Mouse (Mus musculus): ENCODE measurements around the gene Arl3.

Arl3 gene

DNA sequence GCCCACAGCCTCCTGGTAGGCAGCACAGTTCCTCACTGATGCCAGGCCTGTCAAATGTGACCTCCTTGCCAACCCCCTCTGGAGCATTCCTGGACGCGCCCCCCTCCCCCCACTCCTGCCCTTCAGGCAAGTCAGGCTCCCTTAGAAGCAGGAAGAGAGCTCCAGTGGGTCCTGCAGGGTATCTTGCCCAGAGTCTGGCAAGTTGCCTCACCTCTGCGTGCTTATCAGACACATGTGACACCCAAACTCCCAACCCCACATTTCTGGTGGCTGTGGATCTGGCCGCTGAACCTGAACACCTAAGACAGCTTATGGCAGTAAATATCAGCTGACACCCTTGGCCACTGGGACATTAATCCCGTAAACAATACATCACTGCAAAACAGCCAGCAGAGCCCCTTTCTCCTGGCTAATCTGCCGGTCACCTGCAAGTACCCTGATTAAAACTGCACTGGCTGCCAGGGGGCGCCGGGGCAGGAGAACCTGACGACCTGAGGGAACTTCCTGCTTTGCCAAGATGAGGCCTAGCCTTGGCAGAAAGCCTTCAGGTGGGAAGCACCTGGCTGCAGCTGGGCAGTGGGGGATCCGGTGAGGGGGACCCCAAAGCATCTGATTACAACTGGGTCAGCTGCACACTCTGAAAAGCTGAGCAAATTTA, 40.8 kb downstream of the Arl3 start:
- DNase-seq: peak; percentile 65 to 79

DNA sequence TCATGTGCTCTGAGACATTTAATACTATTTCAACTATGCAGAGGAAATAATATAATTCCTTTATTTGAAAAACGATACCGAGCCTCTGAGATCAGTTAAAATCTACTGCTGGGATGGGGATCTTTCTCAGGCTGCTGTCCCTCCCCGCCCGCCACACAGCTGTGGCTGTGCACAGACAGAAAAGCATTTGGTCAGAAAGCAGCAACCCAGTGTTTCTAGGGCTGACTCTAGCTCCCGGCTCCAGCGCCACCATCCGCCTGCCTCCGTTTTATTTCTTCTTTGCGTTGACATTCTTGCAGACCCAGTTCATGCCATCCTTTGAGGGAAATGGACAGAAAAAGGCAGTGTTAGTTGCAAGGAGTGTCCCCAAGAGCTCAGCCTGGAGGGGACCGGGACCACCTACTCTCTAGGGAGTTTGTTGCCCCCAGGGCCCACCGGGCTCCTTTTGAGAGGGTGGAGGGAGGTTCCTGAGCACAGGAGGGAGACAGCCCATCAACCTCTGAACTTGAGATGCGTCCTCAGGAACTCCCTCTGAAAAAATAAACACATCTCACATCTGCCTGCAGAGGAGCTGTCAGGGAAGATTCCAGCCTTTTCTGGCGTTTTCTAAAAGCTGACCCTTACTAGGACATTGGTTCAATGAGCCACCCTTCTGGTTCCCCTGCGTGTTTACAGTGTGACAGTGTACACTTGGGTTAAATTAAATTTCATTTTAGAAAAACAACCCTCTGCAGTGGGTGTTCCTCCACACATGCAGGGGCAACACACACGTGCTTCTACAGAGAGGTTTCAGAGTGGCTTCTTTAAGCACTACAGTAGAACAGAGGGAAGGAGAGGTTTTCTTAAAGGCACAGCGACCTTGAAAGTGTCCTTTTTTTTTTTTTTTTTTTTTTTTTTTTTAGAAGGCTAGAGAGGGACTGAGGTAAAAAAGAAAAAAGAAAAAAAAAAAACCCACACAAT, 41.6 kb downstream of the Arl3 start:
- DNase-seq: peak; percentile 45 to 67

DNA sequence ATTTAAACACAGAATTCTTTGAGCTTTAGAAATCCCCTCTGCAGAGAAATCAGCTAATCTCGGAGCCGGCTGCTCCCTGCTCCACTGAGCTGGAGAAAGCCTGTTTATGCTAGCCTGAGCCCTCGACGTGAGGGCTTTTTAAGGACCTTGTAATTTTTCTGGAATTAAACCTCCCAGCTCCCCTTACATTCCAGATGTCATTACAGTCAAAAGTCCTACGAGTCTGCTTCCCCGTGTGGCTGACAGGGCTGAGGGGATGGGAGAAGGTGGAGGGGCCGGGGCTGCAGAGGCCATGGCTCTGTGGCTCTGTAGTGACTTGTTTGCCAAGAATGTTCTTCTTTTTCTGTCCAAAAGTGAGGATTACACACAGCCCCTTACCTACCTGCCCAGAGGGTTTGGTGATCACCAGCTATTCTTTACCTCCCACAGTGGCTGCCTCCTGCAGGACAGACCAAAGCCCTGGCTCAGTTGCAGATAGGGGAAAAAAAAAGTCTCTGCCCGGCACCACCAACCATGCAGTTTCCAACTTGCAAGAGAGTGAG, 42.5 kb downstream of the Arl3 start:
- peak; percentile 46 to 47 for DNase-seq

DNA sequence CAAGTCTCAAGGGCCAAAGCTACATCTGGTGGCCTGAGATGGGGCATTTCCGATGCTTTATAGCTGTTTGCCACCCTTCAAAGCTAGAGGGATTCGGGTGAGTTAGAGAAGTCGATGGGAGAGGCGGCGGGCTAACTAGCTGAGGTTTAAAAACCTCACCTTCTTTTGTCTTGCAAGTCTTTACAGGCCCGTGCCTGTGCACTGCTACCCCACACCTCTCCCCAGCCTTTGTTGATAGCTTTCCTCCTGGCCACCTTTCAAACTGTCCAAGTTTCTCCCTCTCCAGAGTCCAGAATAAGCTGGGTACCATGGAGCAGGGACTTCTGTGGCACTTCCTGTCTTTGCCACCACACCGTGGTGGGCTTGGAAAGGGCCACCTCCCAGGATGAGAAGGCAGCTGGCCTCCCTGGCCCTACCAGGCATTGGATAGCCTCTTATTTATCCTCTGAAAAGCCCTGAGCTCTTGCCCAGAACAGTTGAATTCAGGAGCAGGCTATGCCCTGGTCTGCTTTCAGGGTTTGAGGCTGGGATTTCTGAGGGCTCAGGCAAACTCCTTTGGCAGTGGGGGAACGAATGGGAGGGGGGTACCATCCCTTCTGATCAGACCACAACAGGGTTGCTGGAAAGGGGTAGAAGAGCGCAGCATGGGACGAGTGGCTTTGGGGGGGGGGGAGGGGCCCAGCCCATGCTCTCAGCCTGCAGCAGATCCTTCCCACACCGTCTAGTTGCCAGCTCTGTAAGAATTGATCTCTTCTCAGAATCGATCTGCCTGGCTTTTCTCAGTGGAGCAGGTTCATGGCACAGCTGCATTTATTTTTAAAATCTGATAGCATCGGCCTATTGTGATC, 43.2 kb downstream of the Arl3 start:
- DNase-seq: peak in 1 of 2 experiments; percentile 30

DNA sequence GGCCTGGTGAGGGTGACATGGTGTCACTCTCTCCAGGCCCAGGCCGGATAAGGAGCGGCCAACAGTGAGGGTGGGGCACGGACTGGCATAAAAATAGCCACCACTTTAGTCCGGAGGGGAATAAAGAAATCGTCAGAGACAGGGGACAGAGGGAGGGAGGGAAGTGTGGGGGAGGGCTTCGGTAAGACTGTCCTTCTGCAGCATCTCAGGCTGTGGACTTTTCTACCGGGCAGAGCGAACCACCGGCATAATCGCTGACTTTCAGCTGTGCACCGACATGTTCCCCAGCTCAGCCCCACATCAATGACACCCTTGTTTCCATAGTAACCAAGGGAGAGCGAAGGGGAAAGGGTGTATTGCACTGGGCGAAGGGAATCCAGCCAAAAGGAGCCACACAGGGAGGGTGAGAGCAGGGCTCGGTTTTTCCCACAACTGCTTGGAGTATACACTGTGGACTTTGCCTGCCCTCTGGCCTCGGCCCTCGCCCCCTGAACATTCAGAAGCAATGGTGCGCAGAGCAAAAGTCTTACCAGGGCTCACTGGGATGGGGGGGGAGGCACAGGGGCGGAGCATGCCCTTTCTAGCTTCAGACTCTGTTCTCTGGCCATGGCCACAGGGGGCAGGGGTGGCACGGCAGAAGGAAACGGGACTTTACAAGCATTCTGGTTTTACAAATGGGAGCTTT, 44.3 kb downstream of the Arl3 start:
- DNase-seq: peak; percentile 94 to 95

DNA sequence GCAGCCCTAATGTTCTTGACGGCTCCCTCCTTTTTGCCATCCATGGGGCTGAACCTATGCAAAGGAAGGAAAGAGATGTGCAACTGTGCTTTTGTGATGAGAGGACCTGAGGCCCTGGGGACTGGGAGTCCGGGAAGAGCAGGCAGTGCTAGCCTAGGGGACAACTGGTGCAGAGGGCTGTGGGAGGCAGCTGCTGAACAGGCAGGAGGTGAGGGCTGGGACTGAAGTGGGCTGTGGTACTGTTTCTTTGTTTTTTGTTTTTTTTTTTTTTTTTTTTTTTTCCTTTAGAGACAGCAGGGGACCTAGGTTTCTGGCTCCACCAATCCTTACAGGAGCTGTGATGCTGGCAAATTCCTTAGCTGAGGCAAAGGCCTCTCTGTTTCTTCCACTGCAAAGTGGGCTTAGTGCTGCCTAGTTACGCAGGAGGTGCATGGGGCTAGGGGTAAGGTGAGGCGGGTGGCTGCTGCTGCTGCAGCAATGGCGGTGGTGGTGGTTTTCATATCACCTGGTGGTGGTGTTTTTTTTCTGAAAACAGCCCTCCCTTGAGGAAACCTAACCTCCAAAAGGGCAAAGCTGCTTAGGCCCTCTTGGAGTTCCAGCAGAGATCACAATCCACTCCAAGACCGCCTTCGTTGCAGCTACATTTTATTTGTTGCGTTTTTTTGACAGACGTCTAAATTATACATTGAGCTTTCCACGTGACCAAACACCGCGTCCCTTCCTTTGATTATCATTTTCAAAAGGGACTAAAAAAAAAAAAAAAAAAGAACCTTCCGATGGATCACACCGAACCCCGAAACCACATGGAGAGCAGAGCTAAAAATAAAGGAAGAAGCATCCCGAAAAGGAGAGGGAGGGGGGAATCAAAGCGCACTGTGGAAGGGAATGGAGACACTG, 45.1 kb downstream of the Arl3 start:
- peak in 1 of 2 experiments; percentile 8 for DNase-seq

DNA sequence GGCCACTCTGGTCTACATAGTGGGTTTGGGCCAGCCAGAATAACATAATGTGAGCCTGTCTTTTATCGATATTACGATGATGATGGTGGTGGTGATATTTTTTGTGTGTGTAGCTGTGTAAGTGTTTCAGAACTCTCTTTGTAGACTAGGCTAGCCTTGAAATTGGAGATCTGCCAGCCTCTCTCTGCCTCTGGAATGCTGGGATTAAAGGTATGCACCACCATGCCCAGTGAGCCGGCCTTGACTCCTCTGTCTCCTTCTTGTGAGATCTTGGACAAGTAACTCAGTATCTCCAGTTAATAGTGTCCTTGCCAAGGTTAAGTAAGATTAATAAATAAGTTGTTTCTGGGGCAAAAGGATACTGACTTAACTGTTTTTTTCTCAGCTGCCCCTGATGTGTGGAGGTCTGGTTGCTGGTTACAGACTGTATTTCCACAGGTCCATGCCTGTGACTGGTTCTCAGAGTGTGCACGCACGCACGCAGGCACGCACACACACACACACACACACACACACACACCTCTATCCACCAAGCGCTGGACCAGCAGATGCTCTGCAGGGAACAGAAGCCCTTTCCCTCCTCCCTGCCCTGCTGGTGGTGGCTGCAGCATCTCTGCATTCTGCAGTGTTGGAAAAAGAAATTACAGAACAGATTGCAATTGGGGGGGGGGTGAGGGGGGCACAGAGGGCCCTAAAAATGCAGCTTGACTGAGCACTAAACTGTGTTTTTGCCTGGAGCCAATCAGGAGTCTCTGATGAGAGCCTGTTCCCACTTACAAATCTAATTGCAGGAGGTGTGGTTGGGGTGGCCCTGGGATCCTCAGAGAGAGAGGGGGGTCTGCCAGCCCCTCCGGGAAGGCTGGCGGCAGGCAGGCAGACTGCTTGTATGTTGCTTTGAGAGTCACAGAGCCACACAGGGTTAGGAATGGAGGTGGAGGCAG, 47.0 kb downstream of the Arl3 start:
- peak; percentile 58 to 62 for DNase-seq

DNA sequence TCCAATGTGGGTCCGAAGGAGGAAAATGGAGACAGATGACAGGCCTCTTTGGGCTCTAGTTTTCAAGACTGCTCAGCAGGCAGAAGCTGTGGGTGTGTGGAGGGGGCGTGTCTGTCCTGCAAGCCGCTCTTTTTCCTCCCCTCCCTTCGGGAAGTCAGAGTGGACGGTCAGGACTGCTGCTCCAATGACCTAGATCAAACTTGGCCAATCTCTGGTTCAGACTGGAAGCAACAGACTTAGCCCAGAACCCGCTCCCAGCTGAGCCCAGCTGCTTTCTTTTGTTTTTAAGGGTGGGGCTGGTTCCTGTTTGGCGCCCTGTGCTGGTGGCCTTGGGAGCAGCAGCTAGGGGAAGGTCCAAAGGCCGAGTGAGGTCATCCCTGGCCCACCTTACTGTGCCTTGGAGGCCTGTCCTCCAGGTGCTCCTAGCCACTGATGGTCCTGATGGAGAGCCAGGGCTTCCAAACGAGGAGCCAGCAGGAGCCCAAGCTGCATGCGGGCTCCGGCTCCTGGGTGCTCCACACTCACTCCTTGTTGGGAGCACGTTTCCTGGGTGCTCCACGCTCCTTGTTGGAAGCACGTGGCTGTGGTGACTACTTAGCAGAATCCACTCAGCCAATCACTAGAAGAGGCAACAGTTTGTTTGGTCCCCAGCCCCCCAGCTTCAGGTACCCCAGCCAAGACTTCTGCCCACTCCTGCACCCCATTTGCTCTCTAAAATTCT, 48.2 kb downstream of the Arl3 start:
- peak; percentile 85 to 94 for DNase-seq

DNA sequence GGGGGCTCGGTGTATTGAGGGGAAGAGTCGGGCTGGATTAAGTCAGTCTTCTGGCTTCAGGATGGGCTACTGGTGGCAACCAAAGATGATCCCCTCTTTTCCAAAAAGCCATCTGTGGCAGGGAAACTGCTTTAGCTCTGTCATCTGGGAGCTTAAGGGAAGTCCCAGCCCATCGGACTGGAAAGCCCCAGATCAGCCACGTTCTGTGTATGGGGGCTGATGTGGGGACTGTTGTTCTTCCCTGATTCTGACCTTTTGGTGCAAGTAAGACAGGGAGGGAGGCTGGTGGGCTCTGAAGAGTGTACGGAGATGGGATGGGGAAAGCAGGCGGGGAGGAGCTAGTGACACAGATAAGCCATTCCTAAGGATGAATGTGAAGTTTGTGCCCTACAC, 48.9 kb downstream of the Arl3 start:
- peak in 1 of 2 experiments; percentile 5 for DNase-seq

DNA sequence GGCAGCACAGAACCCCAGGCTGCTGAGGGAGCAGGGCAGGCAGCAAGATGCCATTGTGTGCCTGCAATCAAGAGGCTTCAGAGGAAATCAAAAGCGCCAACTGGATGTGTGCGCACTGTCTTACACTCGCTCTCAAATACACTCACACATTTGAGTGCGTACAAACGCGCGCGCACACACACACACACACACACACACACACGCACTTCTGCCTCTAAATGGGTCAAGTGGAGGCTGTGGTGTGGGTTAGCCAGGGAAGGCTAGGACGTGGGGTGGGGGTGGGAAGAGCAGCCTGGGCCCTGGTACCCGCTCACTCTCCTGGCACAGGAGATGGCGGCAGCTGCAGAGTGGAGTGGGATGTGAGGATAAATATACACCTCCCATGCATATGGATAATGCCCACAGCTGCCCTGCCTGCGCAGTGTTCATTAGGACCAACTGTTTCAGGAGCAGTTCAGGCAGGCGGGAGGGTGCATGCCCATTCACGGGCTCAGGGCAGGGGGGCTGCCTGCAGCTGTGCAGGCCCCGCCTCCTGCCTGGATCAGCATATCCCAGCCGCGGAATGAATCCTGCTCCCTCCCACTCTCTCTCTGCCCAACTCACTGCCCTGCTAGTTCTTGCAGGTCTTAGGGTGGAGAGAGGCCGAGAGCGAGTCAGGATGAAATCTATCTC, 49.4 kb downstream of the Arl3 start:
- peak; percentile 68 to 69 for DNase-seq

DNA sequence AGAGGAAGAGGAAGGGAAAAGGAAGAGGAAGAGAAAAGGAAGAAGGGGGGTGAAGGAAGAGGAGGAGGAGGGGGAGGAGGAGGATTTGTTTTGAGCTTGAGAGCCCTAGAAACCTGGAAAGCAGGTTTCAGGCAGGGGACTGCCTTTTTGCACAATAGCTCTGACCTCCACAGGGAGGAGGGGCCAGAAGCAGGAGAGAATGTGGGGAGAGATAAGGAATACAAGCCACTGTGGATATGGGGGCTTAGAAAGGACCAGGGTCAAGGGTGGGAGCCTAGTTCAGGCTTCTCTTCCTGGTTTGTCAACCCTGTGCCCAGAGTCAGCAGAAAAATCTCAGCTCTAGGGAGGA, 49.9 kb downstream of the Arl3 start:
- no peak for DNase-seq

DNA sequence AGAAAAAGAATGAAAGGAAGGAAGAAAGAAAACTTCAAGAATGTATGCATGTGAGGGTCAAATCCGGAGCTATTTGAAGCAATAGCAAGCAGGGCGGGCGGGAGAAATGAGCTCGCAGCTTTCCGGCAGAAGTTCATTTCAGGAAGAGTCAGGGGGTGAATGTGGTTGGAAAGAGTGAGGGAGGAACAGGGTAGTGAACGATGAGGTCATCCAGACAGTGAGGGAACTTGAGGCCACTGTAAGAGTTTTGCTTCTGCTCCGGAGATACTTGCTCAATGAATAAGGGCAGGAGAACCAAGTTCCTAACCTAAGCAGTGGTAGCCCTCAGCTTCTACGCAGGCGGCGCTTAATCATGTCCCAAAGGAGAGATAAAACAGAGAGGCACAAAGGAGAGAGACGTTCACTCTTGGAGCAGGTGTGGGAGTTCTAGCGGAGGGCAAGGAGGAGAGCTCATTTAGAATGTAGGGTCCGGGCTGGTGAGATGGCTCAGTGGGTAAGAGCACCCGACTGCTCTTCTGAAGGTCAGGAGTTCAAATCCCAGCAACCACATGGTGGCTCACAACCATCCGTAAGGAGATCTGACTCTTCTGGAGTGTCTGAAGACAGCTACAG, 50.5 kb downstream of the Arl3 start:
- peak in 1 of 2 experiments; percentile 16 for DNase-seq

DNA sequence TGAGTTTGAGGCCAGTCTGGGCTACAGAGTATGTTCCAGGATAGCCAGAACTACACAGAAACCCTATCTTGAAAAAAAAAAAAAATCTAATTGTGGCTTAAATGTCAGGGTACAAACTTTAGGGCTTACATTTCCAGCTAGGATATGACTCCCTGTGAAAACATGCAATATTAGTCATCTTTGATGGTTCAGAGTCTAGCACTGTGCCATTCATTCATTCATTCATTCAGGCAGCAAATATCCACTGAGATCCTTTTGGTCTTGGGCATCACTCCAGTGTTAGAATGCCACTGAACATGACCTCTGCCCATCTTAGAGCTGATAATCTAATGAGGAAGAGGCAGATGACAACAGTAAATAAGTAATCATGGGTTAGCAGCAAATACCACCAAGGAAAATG, 51.3 kb downstream of the Arl3 start:
- no peak for DNase-seq

DNA sequence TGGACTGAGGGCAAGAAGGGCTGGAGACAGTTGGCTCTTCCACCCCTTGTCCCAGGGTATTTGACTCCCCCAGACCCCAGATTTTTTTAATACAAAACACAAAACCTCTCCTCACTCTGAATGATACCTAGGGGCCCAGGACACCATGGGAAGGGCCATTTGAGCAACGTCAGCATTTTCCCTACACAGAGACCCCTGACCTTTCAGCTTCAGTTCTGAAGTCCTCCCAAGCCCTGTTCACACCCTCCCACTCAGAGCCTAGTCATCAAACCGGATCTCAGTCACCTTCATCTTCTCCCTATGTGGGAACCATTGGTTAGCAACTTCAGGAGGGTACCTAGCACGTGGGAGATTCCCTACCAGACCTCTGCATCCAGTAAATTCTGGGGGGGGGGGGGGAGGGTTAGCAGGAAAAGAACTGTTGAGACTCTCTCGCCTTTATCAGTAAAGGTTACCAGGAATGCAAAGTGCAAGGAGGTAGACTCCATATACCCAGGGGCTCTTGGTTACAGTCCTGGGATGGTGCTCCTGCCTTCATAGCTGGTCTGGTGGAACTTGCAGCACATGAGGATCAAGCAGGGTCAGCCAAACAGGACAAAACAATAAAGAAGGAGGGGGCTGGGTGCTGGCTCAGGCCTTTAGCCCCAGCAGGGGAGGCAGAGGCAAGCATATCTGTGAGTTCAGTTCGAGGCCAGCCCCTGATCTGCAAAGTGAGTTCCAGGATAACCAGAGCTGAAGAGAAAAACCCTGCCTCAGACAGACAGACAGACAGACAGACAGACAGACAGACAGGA, 54.0 kb downstream of the Arl3 start:
- DNase-seq: peak in 1 of 2 experiments; percentile 13

DNA sequence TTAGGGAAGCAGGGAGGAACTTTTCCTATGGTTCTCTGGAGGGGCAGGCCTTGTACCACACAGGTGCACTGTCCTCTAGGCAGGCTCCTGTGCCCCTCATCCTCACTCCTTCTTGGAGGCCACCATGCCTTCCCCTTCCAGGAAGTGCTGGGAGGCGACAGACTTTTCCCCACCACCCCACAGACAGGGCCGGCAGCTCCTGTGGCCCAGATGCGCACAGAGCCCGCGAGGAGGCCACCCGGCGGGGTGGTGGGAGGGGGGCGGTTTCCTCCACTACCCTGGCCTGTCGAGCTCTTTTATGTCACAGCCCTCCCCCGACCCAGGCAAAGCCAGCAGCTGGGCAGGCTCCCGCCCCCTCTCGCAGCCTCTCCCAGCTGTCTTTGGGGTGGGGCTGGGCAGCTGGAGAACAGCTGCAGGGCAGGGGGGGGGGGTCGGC, 54.6 kb downstream of the Arl3 start:
- peak in 1 of 2 experiments; percentile 48 for DNase-seq

DNA sequence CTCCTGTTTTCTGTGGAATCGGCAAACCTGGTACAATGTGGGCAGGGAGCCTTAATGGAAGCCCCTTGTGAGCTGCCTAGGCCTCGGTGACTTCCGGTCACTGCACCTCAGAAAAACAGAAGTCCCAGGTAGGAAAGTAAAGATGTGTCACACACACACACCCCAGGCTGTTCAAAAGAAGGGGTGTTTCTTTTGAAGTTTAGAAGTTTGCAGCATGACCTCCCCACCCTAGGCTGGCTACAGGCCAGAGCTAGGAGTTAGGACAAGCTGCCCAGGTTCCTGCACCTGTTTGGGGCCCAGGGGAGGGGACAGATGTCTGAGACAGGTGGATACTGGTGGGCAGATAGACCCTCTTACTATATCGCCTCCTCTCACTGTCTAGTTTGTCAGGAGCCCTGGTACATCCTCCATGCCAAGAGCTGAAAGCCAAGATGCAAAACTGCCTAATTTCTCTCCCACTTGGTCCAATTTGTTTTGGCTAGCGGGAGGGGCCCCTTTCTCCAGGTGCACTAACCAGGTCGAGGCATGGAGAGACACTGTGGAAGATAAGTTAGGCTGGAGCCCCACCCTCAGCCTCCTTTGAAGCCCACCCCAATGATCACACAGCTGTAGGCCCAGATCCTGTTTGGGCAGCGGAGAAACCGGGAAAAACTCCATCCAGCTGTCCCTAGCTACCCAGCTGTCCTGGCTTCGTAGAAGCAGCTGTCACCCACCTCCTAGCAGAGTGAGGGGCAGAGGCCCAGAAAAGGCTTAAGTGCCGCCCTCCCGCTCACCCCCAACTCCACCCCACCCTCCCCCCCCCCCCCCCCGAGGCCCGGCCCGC, 55.3 kb downstream of the Arl3 start:
- peak in 1 of 2 experiments; percentile 56 for DNase-seq
